Mouse (Mus musculus) adrenal gland, postnatal 25 days (tissue): ENCODE data around the gene Man2b1. TPM values are rescaled to one million over a fixed set of nuclear protein-coding genes. Genes with fewer than 3 reads are reported as not detected.
"Not testable (repeated sequence)": the region's sequence is repeated elsewhere in the genome, so short reads cannot be mapped to it uniquely, and the experiment has no call there.

Experiments
- DNase-seq: peaks from one replicate; pipeline ENCODE4 v3.0.0; 2021; ENCODE audit warnings: mixed read lengths
- microRNA-seq, 2 experiments: library from miRNA; unstranded; fragments of <30 nt; microRNA quantifications; one replicate each; pipeline ENCODE4 v1.2.0; 2021
- total RNA-seq: library from RNA; stranded (reverse); gene quantifications from 2 replicates; pipeline ENCODE4 v1.2.3, GENCODE M21; 2021

Gene Man2b1
- total RNA-seq, 1 experiment from 2014 or later, result 58.5 TPM

GRCm38 (mm10) chr8:85122995-85123394, 39.9 kb downstream of the Man2b1 start, which contains the start of gene Zfp791:
Zfp791 (minus strand) TSS chr8:85123095.
- no peak for DNase-seq

GRCm38 (mm10) chr8:85123691-85124090, 40.6 kb downstream of the Man2b1 start:
- DNase-seq, result no peak

- peak; percentile 4 for DNase-seq
Observed at GRCm38 (mm10) chr8:85132335-85132734, 49.3 kb downstream of the Man2b1 start.

GRCm38 (mm10) chr8:85135690-85136089, 52.6 kb downstream of the Man2b1 start:
- DNase-seq, result not testable (repeated sequence)

GRCm38 (mm10) chr8:85142516-85142915, 59.4 kb downstream of the Man2b1 start:
- DNase-seq, result no peak

Small RNA genes within 50 kb of the gene (microRNA-seq; reads per million reads assigned to microRNA genes)
- gene Gm23388, result 0.34 to 2.1 reads per million in 2 experiments
- 0.71 to 1.0 reads per million in 2 experiments for gene Mir7070

Other genes starting within 250 kb of the Man2b1 start
- 116 and 120 TPM in 2 replicates for gene Rad23a, start 242.6 kb upstream of the Man2b1 start, total RNA-seq
- gene Calr, start 236.3 kb upstream of the Man2b1 start, total RNA-seq, result 489 and 566 TPM in 2 replicates
- 62.3 and 67.2 TPM in 2 replicates for gene Farsa, start 226.3 kb upstream of the Man2b1 start, total RNA-seq
- gene Syce2, start 211.2 kb upstream of the Man2b1 start, total RNA-seq, result 10.6 and 13.9 TPM in 2 replicates
- 47.7 and 59.5 TPM in 2 replicates for gene Gcdh, start 189.3 kb upstream of the Man2b1 start, total RNA-seq
- gene Klf1, start 181.3 kb upstream of the Man2b1 start, total RNA-seq, result 0.27 TPM in 1 of 2 replicates, not detected in the other
- gene Dnase2a, start 174.7 kb upstream of the Man2b1 start, total RNA-seq, result 13.6 and 14.6 TPM in 2 replicates
- gene Mast1, start 145.9 kb upstream of the Man2b1 start, total RNA-seq, result 1.3 and 3.0 TPM in 2 replicates
- not detected in 2 replicates for gene Rtbdn, start 136.3 kb upstream of the Man2b1 start, total RNA-seq
- 4.4 TPM in 1 of 2 replicates, not detected in the other for gene Gm49661, start 113.8 kb upstream of the Man2b1 start, total RNA-seq
- gene Prdx2, start 113.7 kb upstream of the Man2b1 start, total RNA-seq, result 496 and 624 TPM in 2 replicates
- 101 and 159 TPM in 2 replicates for gene Rnaseh2a, start 113.5 kb upstream of the Man2b1 start, total RNA-seq
- 32.8 and 33.2 TPM in 2 replicates for gene Junb, start 104.6 kb upstream of the Man2b1 start, total RNA-seq
- 7.7 and 10.8 TPM in 2 replicates for gene Hook2, start 92.7 kb upstream of the Man2b1 start, total RNA-seq
- not detected in 2 replicates for gene Best2, start 68.7 kb upstream of the Man2b1 start, total RNA-seq
- 95.0 and 105 TPM in 2 replicates for gene Asna1, start 58.0 kb upstream of the Man2b1 start, total RNA-seq
- gene Trir, start 56.4 kb upstream of the Man2b1 start, total RNA-seq, result 152 and 164 TPM in 2 replicates
- gene Tnpo2, start 46.4 kb upstream of the Man2b1 start, total RNA-seq, result 71.1 and 78.3 TPM in 2 replicates
- 17.7 and 21.7 TPM in 2 replicates for gene Fbxw9, start 23.2 kb upstream of the Man2b1 start, total RNA-seq
- gene Gm5741, start 15.3 kb upstream of the Man2b1 start, total RNA-seq, result not detected in 2 replicates
- gene Dhps, start 11.5 kb upstream of the Man2b1 start, total RNA-seq, result 25.8 and 36.9 TPM in 2 replicates
- gene Wdr83os, start 2.5 kb upstream of the Man2b1 start, total RNA-seq, result 86.5 and 108 TPM in 2 replicates
- 22.7 and 29.2 TPM in 2 replicates for gene Wdr83, start 2.0 kb upstream of the Man2b1 start, total RNA-seq
- gene Zfp791, start 39.8 kb downstream of the Man2b1 start, total RNA-seq, result 1.5 and 2.4 TPM in 2 replicates
- not detected in 2 replicates for gene Cks1brt, start 68.7 kb downstream of the Man2b1 start, total RNA-seq
- not detected in 2 replicates for gene Olfr371, start 142.7 kb downstream of the Man2b1 start, total RNA-seq
- 20.9 and 23.6 TPM in 2 replicates for gene Orc6, start 216.4 kb downstream of the Man2b1 start, total RNA-seq
- gene Vps35, start 216.5 kb downstream of the Man2b1 start, total RNA-seq, result 98.9 and 99.7 TPM in 2 replicates